Mouse (Mus musculus) neural tube, embryonic 11.5 days (tissue): ENCODE measurements around the gene Foxp1. TPM values are rescaled to one million over a fixed set of nuclear protein-coding genes. Genes with fewer than 3 reads are reported as not detected.

Experiments used
- ATAC-seq: fragments of 200-750 bp; cut with Nextera tagmentation; 2 replicates; pipeline ENCODE4 v1.8.0; 2017; ENCODE audit warnings: moderate number of reproducible peaks, mild to moderate bottlenecking, moderate TSS enrichment, moderate library complexity; ENCODE audit not compliant: insufficient read depth, low FRiP score, low TSS enrichment
- DNase-seq: peaks from one replicate; pipeline ENCODE4 v3.0.0-alpha.2; 2015; ENCODE audit warnings: low spot score
- H3K27ac ChIP-seq: fragments of 300-500 bp; sonication (generic); 2 replicates; pipeline ENCODE4 v1.5.1; 2014; ENCODE audit warnings: low read depth, mild to moderate bottlenecking, low read length
- H3K27me3 ChIP-seq: fragments of 300-500 bp; sonication (generic); 2 replicates; pipeline ENCODE4 v1.6.1; 2014; ENCODE audit warnings: mild to moderate bottlenecking, low read length, mixed read lengths; ENCODE audit not compliant: control insufficient read depth, insufficient read depth
- H3K36me3 ChIP-seq: fragments of 300-500 bp; sonication (generic); 2 replicates; pipeline ENCODE4 v1.6.1; 2014; ENCODE audit warnings: mild to moderate bottlenecking, low read length, moderate library complexity, mixed read lengths; ENCODE audit not compliant: control insufficient read depth, insufficient read depth
- H3K4me1 ChIP-seq: fragments of 300-500 bp; sonication (generic); 2 replicates; pipeline ENCODE4 v1.6.1; 2014; ENCODE audit warnings: low read length, mixed read lengths; ENCODE audit not compliant: control insufficient read depth, insufficient read depth
- H3K4me2 ChIP-seq: fragments of 300-500 bp; sonication (generic); 2 replicates; pipeline ENCODE4 v1.6.1; 2014; ENCODE audit warnings: low read depth, mild to moderate bottlenecking, moderate library complexity
- H3K4me3 ChIP-seq: fragments of 300-500 bp; sonication (generic); 2 replicates; pipeline ENCODE4 v1.5.1; 2014; ENCODE audit warnings: low read depth, low read length
- H3K9ac ChIP-seq: fragments of 300-500 bp; sonication (generic); 2 replicates; pipeline ENCODE4 v1.6.1; 2014; ENCODE audit warnings: mild to moderate bottlenecking, low read length
- H3K9me3 ChIP-seq: fragments of 300-500 bp; sonication (generic); 2 replicates; pipeline ENCODE4 v1.6.1; 2016; ENCODE audit warnings: low read length; ENCODE audit not compliant: control insufficient read depth
- WGBS: fragments of 180-500 bp; shearing (Covaris S2); extraction: QIAGEN DNeasy Blood & Tissue Kit; methylation state at CpG from one replicate; pipeline ENCODE4 v1.1.7; 2014; 5-methylcytosine and 5-hydroxymethylcytosine counted together
- polyA plus RNA-seq: library from polyadenylated mRNA; unstranded; fragments of >200 nt; fragmentation: Nextera tagmentation; extraction: Ambion mirVana; gene quantifications from 2 replicates; pipeline ENCODE4 v1.2.1, GENCODE M21; 2014

The Foxp1 gene
- polyA plus RNA-seq, 1 experiment from 2014 or later: 116 TPM

GRCm38 (mm10) chr6:99310529-99310928, 212.0 kb downstream of the Foxp1 start:
- Histone ChIP-seq H3K4me2 (no peak overlapping the region), H3K9ac (no peak overlapping the region), H3K4me3 (no peak overlapping the region), H3K27me3 (no peaks in the 10 kb centered on the region), H3K27ac (no peak overlapping the region), H3K9me3 (no peaks in the 10 kb centered on the region), H3K36me3 (no peaks in the 10 kb centered on the region), H3K4me1 (peaks cover 8% of the 10 kb centered on the region; the same call in 1 of the 2 replicates)
- ATAC-seq (no peak), DNase-seq (no peak)
- WGBS: 45% methylated on average over 12 of the region's 12 CpGs

GRCm38 (mm10) chr6:99310171-99310500, 212.4 kb downstream of the Foxp1 start:
- Histone ChIP-seq H3K27me3 (no peaks in the 10 kb centered on the region), H3K4me2 (no peak overlapping the region), H3K27ac (no peak overlapping the region), H3K36me3 (no peaks in the 10 kb centered on the region), H3K9ac (no peak overlapping the region), H3K9me3 (no peaks in the 10 kb centered on the region), H3K4me1 (peaks cover 8% of the 10 kb centered on the region; the same call in 1 of the 2 replicates), H3K4me3 (no peak overlapping the region)
- ATAC-seq: no peak
- 31% methylated on average over 3 of the region's 3 CpGs for WGBS
- no peak for DNase-seq

GRCm38 (mm10) chr6:99309466-99310170, 212.9 kb downstream of the Foxp1 start:
- Histone ChIP-seq H3K27ac (no peak overlapping the region), H3K4me2 (no peak overlapping the region), H3K9me3 (no peaks in the 10 kb centered on the region), H3K4me3 (no peak overlapping the region), H3K27me3 (no peaks in the 10 kb centered on the region), H3K4me1 (peaks cover 8% of the 10 kb centered on the region; the same call in 1 of the 2 replicates), H3K36me3 (no peaks in the 10 kb centered on the region), H3K9ac (no peak overlapping the region)
- ATAC-seq (no peak), DNase-seq (no peak)
- WGBS: 75% methylated on average over 14 of the region's 14 CpGs

GRCm38 (mm10) chr6:99305751-99306150, 216.8 kb downstream of the Foxp1 start:
- ATAC-seq (no peak), DNase-seq (no peak)
- no peak overlapping the region for H3K9ac ChIP-seq
- H3K4me1 ChIP-seq: peaks cover 3% of the 10 kb centered on the region; the same call in 1 of the 2 replicates
- H3K4me3 ChIP-seq: no peak overlapping the region
- no peaks in the 10 kb centered on the region for H3K9me3 ChIP-seq
- H3K27me3 ChIP-seq: no peaks in the 10 kb centered on the region
- H3K27ac ChIP-seq: no peak overlapping the region
- WGBS: 90% methylated on average over 3 of the region's 3 CpGs
- no peaks in the 10 kb centered on the region for H3K36me3 ChIP-seq
- H3K4me2 ChIP-seq: no peak overlapping the region

GRCm38 (mm10) chr6:99305236-99305635, 217.3 kb downstream of the Foxp1 start:
- H3K27ac ChIP-seq: no peak overlapping the region
- ATAC-seq (no peak), DNase-seq (no peak)
- H3K4me2 ChIP-seq: no peak overlapping the region
- H3K9ac ChIP-seq: no peak overlapping the region
- H3K4me1 ChIP-seq: no peaks in the 10 kb centered on the region
- 94% methylated on average over 3 of the region's 3 CpGs for WGBS
- H3K27me3 ChIP-seq: no peaks in the 10 kb centered on the region
- no peaks in the 10 kb centered on the region for H3K36me3 ChIP-seq
- H3K4me3 ChIP-seq: no peak overlapping the region
- no peaks in the 10 kb centered on the region for H3K9me3 ChIP-seq

GRCm38 (mm10) chr6:99302662-99303435, 219.7 kb downstream of the Foxp1 start:
- 84% methylated on average over 6 of the region's 6 CpGs for WGBS
- DNase-seq: no peak
- ATAC-seq: no peak
- Histone ChIP-seq H3K9me3 (no peaks in the 10 kb centered on the region), H3K27me3 (no peaks in the 10 kb centered on the region), H3K4me3 (no peak overlapping the region), H3K4me1 (no peaks in the 10 kb centered on the region), H3K36me3 (no peaks in the 10 kb centered on the region), H3K27ac (no peak overlapping the region), H3K4me2 (no peak overlapping the region), H3K9ac (no peak overlapping the region)

- Histone ChIP-seq H3K4me2 (no peak overlapping the region), H3K27ac (no peak overlapping the region), H3K36me3 (no peaks in the 10 kb centered on the region), H3K9me3 (no peaks in the 10 kb centered on the region), H3K9ac (no peak overlapping the region), H3K4me3 (no peak overlapping the region), H3K4me1 (no peaks in the 10 kb centered on the region), H3K27me3 (no peaks in the 10 kb centered on the region)
- no peak for ATAC-seq
- WGBS: 84% methylated on average over 8 of the region's 8 CpGs
- DNase-seq: no peak
Observed at GRCm38 (mm10) chr6:99301923-99302322, 220.6 kb downstream of the Foxp1 start.

- no peak for DNase-seq
- Histone ChIP-seq H3K4me2 (no peak overlapping the region), H3K9ac (no peak overlapping the region), H3K27me3 (no peaks in the 10 kb centered on the region), H3K4me3 (no peak overlapping the region), H3K9me3 (no peaks in the 10 kb centered on the region), H3K36me3 (no peaks in the 10 kb centered on the region), H3K27ac (no peak overlapping the region), H3K4me1 (no peaks in the 10 kb centered on the region)
- no peak for ATAC-seq
- 92% methylated on average over 6 of the region's 6 CpGs for WGBS
Observed at GRCm38 (mm10) chr6:99300235-99300634, 222.3 kb downstream of the Foxp1 start.

GRCm38 (mm10) chr6:99299196-99299595, 223.3 kb downstream of the Foxp1 start:
- Histone ChIP-seq H3K36me3 (no peaks in the 10 kb centered on the region), H3K4me2 (no peak overlapping the region), H3K27me3 (no peaks in the 10 kb centered on the region), H3K4me1 (no peaks in the 10 kb centered on the region), H3K9ac (no peak overlapping the region), H3K9me3 (no peaks in the 10 kb centered on the region), H3K4me3 (no peak overlapping the region), H3K27ac (no peak overlapping the region)
- no peak for DNase-seq
- WGBS: 82% methylated on average over 14 of the region's 14 CpGs
- no peak for ATAC-seq
